In genomic region chr10:21792431-21792830, GRCm38 (mm10) we compare ENCODE assay signal across 18 mouse cellular contexts.
A peak's percentile ranks its signal among the peaks of the same experiment; 100 is the strongest.
DNase-seq lines count a peak whose midpoint lies in the region; ATAC-seq and TF ChIP-seq lines count a peak whose summit lies in the region.
"Had no signal": no experiment of that assay in that cellular context is flagged by ENCODE, and none has a peak within 500 bp of the region (broad histone marks: within the 10 kb centered on the region; RNA-seq: fewer than 3 reads in every experiment).

No protein-coding gene starts in this region.

- 0 out of 2 replicates have a peak, but pooled peaks have one; percentile 5 for ATAC-seq in hindbrain, embryonic 16.5 days
- no peak for ATAC-seq in hindbrain, embryonic 12.5 days (ENCODE audit: low FRiP score)
- ATAC-seq in neural tube, embryonic 13.5 days (ENCODE audit: low read depth) = peak; percentile 48; the same call in 1 of the 2 replicates
- no peak for ATAC-seq in neural tube, embryonic 15.5 days (ENCODE audit: low FRiP score)
- no peak for ATAC-seq in lung, postnatal 0 days
- ATAC-seq: intestine, embryonic 15.5 days had no signal

- no peaks in the 10 kb centered on the region for H3K9me3 ChIP-seq in hindbrain, embryonic 16.5 days (ENCODE audit: control insufficient read depth, low read length)
- H3K9me3 ChIP-seq in hindbrain, embryonic 12.5 days (replicated peaks) = no peaks in the 10 kb centered on the region
- H3K9me3 ChIP-seq in neural tube, embryonic 13.5 days = no peaks in the 10 kb centered on the region
- no peaks in the 10 kb centered on the region for H3K9me3 ChIP-seq in neural tube, embryonic 15.5 days (replicated peaks)
- H3K9me3 ChIP-seq in lung, postnatal 0 days (ENCODE audit: low read length) = no peaks in the 10 kb centered on the region
- H3K9me3 ChIP-seq: heart, embryonic 12.5 days; intestine, embryonic 15.5 days; limb, embryonic 15.5 days; liver, embryonic 15.5 days had no signal

- no peak overlapping the region for H3K9ac ChIP-seq in hindbrain, embryonic 16.5 days (ENCODE audit: low read depth, low read length)
- no peak overlapping the region for H3K9ac ChIP-seq in hindbrain, embryonic 12.5 days
- no peak overlapping the region for H3K9ac ChIP-seq in neural tube, embryonic 13.5 days
- no peak overlapping the region for H3K9ac ChIP-seq in neural tube, embryonic 15.5 days (replicated peaks)
- no peak overlapping the region for H3K9ac ChIP-seq in lung, postnatal 0 days (replicated peaks; ENCODE audit: low read depth)
- H3K9ac ChIP-seq: heart, embryonic 12.5 days; hindbrain, embryonic 14.5 days; intestine, embryonic 15.5 days; limb, embryonic 15.5 days; liver, embryonic 15.5 days had no signal

- H3K4me1 ChIP-seq in hindbrain, embryonic 16.5 days (ENCODE audit: control insufficient read depth, insufficient read depth, low read depth, low read length) = no peaks in the 10 kb centered on the region
- peaks cover 6% of the 10 kb centered on the region for H3K4me1 ChIP-seq in hindbrain, embryonic 12.5 days
- peaks cover 14% of the 10 kb centered on the region; the same call in 1 of the 2 replicates for H3K4me1 ChIP-seq in neural tube, embryonic 13.5 days (replicated peaks)
- H3K4me1 ChIP-seq in neural tube, embryonic 15.5 days = peaks cover 3% of the 10 kb centered on the region; the same call in 1 of the 2 replicates
- H3K4me1 ChIP-seq in lung, postnatal 0 days (ENCODE audit: insufficient read depth, low read depth, low read length) = no peaks in the 10 kb centered on the region; the same call in 1 of the 2 replicates
- H3K4me1 ChIP-seq: liver, embryonic 15.5 days had no signal

- 36% methylated on average over 10 of the region's 10 CpGs for WGBS in hindbrain, embryonic 16.5 days
- WGBS in hindbrain, embryonic 12.5 days = 37% methylated on average over 9 of the region's 10 CpGs
- WGBS in neural tube, embryonic 13.5 days = 37% methylated on average over 10 of the region's 10 CpGs
- 41% methylated on average over 10 of the region's 10 CpGs for WGBS in neural tube, embryonic 15.5 days
- WGBS in lung, postnatal 0 days = 55% methylated on average over 9 of the region's 10 CpGs

- H3K4me2 ChIP-seq in hindbrain, embryonic 16.5 days (ENCODE audit: low read length) = no peak overlapping the region
- no peak overlapping the region for H3K4me2 ChIP-seq in hindbrain, embryonic 12.5 days (replicated peaks)
- no peak overlapping the region for H3K4me2 ChIP-seq in neural tube, embryonic 13.5 days
- H3K4me2 ChIP-seq in neural tube, embryonic 15.5 days = no peak overlapping the region
- no peak overlapping the region for H3K4me2 ChIP-seq in lung, postnatal 0 days (replicated peaks; ENCODE audit: low read depth, low read length)
- H3K4me2 ChIP-seq: heart, embryonic 12.5 days; hindbrain, embryonic 14.5 days; intestine, embryonic 15.5 days; limb, embryonic 15.5 days; liver, embryonic 15.5 days had no signal

- no peak overlapping the region for H3K27ac ChIP-seq in hindbrain, embryonic 16.5 days (ENCODE audit: low read depth, low read length)
- H3K27ac ChIP-seq in hindbrain, embryonic 12.5 days = no peak overlapping the region
- no peak overlapping the region for H3K27ac ChIP-seq in neural tube, embryonic 13.5 days (replicated peaks)
- H3K27ac ChIP-seq in neural tube, embryonic 15.5 days (replicated peaks) = no peak overlapping the region
- no peak overlapping the region for H3K27ac ChIP-seq in lung, postnatal 0 days (ENCODE audit: low read length)
- H3K27ac ChIP-seq: gastrocnemius, adult 2 months; hindbrain, embryonic 14.5 days; intestine, embryonic 15.5 days; limb, embryonic 15.5 days; liver, embryonic 15.5 days had no signal

- no peaks in the 10 kb centered on the region for H3K36me3 ChIP-seq in hindbrain, embryonic 16.5 days (ENCODE audit: control insufficient read depth, insufficient read depth, low read length)
- no peaks in the 10 kb centered on the region for H3K36me3 ChIP-seq in hindbrain, embryonic 12.5 days
- no peaks in the 10 kb centered on the region for H3K36me3 ChIP-seq in neural tube, embryonic 13.5 days
- no peaks in the 10 kb centered on the region for H3K36me3 ChIP-seq in neural tube, embryonic 15.5 days
- no peaks in the 10 kb centered on the region for H3K36me3 ChIP-seq in lung, postnatal 0 days (ENCODE audit: insufficient read depth, low read length)
- H3K36me3 ChIP-seq: heart, embryonic 12.5 days; intestine, embryonic 15.5 days; limb, embryonic 15.5 days; liver, embryonic 15.5 days had no signal

- no peak for TF ChIP-seq EP300 in lung, postnatal 0 days (IDR thresholded peaks at IDR 0.05)

- peak; percentile 26 for DNase-seq in right cerebral cortex, postnatal 4 days
- DNase-seq in thymus, postnatal 36 days = peak; percentile 32 to 61
- DNase-seq in spleen, postnatal 14 days (ENCODE audit: low spot score in 2 of 2) = no peak
- no peak for DNase-seq in lung, postnatal 0 days (ENCODE audit: low spot score)
- DNase-seq: B cell, adult 2 months; embryo, embryonic 11 days; gastrocnemius, adult 2 months; heart, postnatal 14 days; kidney, postnatal 4 days had no signal

- no peak for TF ChIP-seq CTCF in lung, postnatal 0 days (IDR thresholded peaks at IDR 0.05)

- no peak overlapping the region for H3K4me3 ChIP-seq in hindbrain, embryonic 16.5 days (ENCODE audit: low read length)
- H3K4me3 ChIP-seq in hindbrain, embryonic 12.5 days = no peak overlapping the region
- no peak overlapping the region for H3K4me3 ChIP-seq in neural tube, embryonic 13.5 days
- H3K4me3 ChIP-seq in neural tube, embryonic 15.5 days (replicated peaks) = no peak overlapping the region
- H3K4me3 ChIP-seq in lung, postnatal 0 days (ENCODE audit: low read depth, low read length) = no peak overlapping the region
- H3K4me3 ChIP-seq: gastrocnemius, adult 2 months; heart, embryonic 12.5 days; intestine, embryonic 15.5 days; limb, embryonic 15.5 days; liver, embryonic 15.5 days had no signal

- H3K27me3 ChIP-seq in hindbrain, embryonic 16.5 days (replicated peaks; ENCODE audit: control insufficient read depth, insufficient read depth, low read length) = no peaks in the 10 kb centered on the region
- no peaks in the 10 kb centered on the region for H3K27me3 ChIP-seq in hindbrain, embryonic 12.5 days
- H3K27me3 ChIP-seq in neural tube, embryonic 13.5 days = no peaks in the 10 kb centered on the region
- H3K27me3 ChIP-seq in neural tube, embryonic 15.5 days (replicated peaks) = no peaks in the 10 kb centered on the region
- no peaks in the 10 kb centered on the region for H3K27me3 ChIP-seq in lung, postnatal 0 days (replicated peaks; ENCODE audit: insufficient read depth, low read length)
- H3K27me3 ChIP-seq: heart, embryonic 12.5 days; intestine, embryonic 15.5 days; limb, embryonic 15.5 days; liver, embryonic 15.5 days had no signal

Comparison
In these comparisons a context has a peak if more than half of its experiments do, and no peak if none do; other contexts are left out.
1. ATAC-seq: peak in hindbrain, embryonic 16.5 days (single experiment) and neural tube, embryonic 13.5 days (single experiment); none in hindbrain, embryonic 12.5 days (single experiment), neural tube, embryonic 15.5 days (single experiment) and lung, postnatal 0 days (single experiment).
2. DNase-seq: peak in right cerebral cortex, postnatal 4 days (single experiment) and thymus, postnatal 36 days (2 of 2); none in spleen, postnatal 14 days (0 of 2) and lung, postnatal 0 days (single experiment).